Mouse (Mus musculus) kidney, embryonic 15.5 days (tissue): Measurements from ENCODE around the gene Nipsnap3a. TPM values are rescaled to one million over a fixed set of nuclear protein-coding genes. Genes with fewer than 3 reads are reported as not detected.

Experiments used
- ATAC-seq: fragments of 200-750 bp; cut with Nextera tagmentation; replicated peaks from 2 replicates; pipeline ENCODE4 v1.8.0; 2017; ENCODE audit warnings: moderate TSS enrichment; ENCODE audit not compliant: low FRiP score
- H3K27ac ChIP-seq: fragments of 300-500 bp; sonication (generic); 2 replicates; pipeline ENCODE4 v1.5.1; 2015; ENCODE audit warnings: mild to moderate bottlenecking, inconsistent platforms
- H3K27me3 ChIP-seq: fragments of 300-500 bp; sonication (generic); 2 replicates; pipeline ENCODE4 v1.6.1; 2015; ENCODE audit warnings: inconsistent platforms
- H3K36me3 ChIP-seq: fragments of 300-500 bp; sonication (generic); 2 replicates; pipeline ENCODE4 v1.6.1; 2015; ENCODE audit warnings: inconsistent platforms
- H3K4me1 ChIP-seq: fragments of 300-500 bp; sonication (generic); 2 replicates; pipeline ENCODE4 v1.6.1; 2015; ENCODE audit warnings: inconsistent platforms
- H3K4me2 ChIP-seq: fragments of 300-500 bp; sonication (generic); 2 replicates; pipeline ENCODE4 v1.6.1; 2015; ENCODE audit warnings: moderate library complexity, mild to moderate bottlenecking, inconsistent platforms
- H3K4me3 ChIP-seq: fragments of 300-500 bp; sonication (generic); replicated peaks from 2 replicates; pipeline ENCODE4 v1.5.1; 2015; ENCODE audit warnings: mild to moderate bottlenecking, inconsistent platforms
- H3K9ac ChIP-seq: fragments of 300-500 bp; sonication (generic); 2 replicates; pipeline ENCODE4 v1.6.1; 2015; ENCODE audit warnings: mild to moderate bottlenecking, inconsistent platforms
- H3K9me3 ChIP-seq: fragments of 300-500 bp; sonication (generic); replicated peaks from 2 replicates; pipeline ENCODE4 v1.6.1; 2016; ENCODE audit warnings: inconsistent platforms
- WGBS: fragments of 180-500 bp; shearing (Covaris S2); methylation state at CpG from one replicate; pipeline ENCODE4 v1.1.7; 2015; ENCODE audit warnings: mixed read lengths; 5-methylcytosine and 5-hydroxymethylcytosine counted together
- polyA plus RNA-seq: library from polyadenylated mRNA; unstranded; fragments of >200 nt; fragmentation: Nextera tagmentation; extraction: Ambion mirVana; gene quantifications from 2 replicates; pipeline ENCODE4 v1.2.1, GENCODE M21; 2015

The Nipsnap3a gene
- polyA plus RNA-seq, 1 experiment from 2014 or later: not detected

DNA sequence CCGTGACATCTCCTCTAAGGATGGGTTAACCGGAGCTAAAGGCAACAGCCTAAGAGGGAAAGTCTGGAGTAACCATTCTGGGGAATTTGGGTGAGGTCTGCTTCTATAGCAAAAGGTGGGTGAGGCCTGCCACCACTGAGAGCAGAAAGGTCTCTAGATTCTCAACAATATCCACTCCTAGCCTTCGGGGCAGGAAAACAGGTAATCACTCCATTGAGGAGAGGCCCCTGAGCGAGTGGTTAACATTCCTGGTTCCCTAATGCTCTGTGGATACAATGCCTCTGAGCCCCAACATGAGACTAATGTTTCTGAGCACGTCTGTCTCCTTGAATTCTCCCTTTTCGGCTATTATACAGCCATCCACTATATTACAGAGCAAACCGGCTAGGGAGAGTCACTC, 25.3 kb downstream of the Nipsnap3a start:
- 87% methylated on average over 7 of the region's 7 CpGs for WGBS
- Histone ChIP-seq H3K9ac (no peak overlapping the region), H3K9me3 (peaks cover 5% of the 10 kb centered on the region; the same call in 1 of the 2 replicates), H3K27ac (no peak overlapping the region), H3K4me3 (no peak overlapping the region), H3K4me2 (no peak overlapping the region), H3K36me3 (peaks cover 40% of the 10 kb centered on the region), H3K4me1 (peaks cover 7% of the 10 kb centered on the region; the same call in 1 of the 2 replicates), H3K27me3 (no peaks in the 10 kb centered on the region)
- ATAC-seq: no peak

DNA sequence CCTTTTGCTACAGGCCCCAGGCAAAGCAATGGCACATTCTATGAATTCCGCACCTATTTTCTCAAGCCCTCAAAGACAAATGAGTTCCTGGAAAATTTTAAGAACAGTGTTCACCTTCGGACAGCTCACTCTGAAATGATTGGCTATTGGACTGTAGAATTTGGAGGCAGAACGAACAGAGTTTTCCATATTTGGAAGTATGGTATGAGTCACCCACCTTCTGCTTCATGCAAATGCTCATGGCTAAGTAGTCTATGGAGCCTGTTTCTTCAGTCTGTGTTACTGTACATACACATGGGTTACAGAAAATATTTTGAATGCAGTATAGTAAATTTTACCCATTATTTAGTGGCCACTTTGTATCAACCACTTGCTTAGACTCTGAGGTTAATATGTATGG, 26.0 kb downstream of the Nipsnap3a start:
- 92% methylated on average over 3 of the region's 3 CpGs for WGBS
- H3K27ac ChIP-seq: no peak overlapping the region
- peaks cover 7% of the 10 kb centered on the region; the same call in 1 of the 2 replicates for H3K4me1 ChIP-seq
- H3K4me3 ChIP-seq: no peak overlapping the region
- H3K36me3 ChIP-seq: peaks cover 46% of the 10 kb centered on the region
- no peak for ATAC-seq
- H3K4me2 ChIP-seq: no peak overlapping the region
- peaks cover 5% of the 10 kb centered on the region; the same call in 1 of the 2 replicates for H3K9me3 ChIP-seq
- no peak overlapping the region for H3K9ac ChIP-seq
- H3K27me3 ChIP-seq: no peaks in the 10 kb centered on the region

DNA sequence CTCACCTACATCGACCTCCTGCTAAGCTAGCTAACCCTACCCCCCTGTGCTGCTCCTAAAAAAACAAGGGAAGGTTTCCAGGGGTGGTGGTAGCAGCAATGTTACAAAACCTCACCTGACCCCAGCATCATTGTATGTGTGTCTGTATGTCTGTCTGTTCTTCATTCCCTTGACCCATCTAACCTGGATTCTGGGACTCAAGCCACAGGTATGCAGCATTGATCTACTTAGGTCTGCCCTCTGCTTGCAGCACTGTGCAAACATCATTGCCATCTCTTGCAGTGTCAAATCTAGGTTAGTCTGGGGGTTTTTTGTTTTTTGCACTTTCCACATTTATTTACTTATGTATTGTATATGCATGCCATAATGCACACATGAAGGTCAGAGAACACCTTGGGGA, 29.3 kb downstream of the Nipsnap3a start:
- Histone ChIP-seq H3K36me3 (peaks cover 68% of the 10 kb centered on the region), H3K9me3 (peaks cover 5% of the 10 kb centered on the region; the same call in 1 of the 2 replicates), H3K4me2 (no peak overlapping the region), H3K27me3 (no peaks in the 10 kb centered on the region), H3K4me1 (no peaks in the 10 kb centered on the region), H3K9ac (no peak overlapping the region), H3K27ac (no peak overlapping the region), H3K4me3 (no peak overlapping the region)
- no peak for ATAC-seq
- 84% methylated on average over 1 of the region's 1 CpGs for WGBS

DNA sequence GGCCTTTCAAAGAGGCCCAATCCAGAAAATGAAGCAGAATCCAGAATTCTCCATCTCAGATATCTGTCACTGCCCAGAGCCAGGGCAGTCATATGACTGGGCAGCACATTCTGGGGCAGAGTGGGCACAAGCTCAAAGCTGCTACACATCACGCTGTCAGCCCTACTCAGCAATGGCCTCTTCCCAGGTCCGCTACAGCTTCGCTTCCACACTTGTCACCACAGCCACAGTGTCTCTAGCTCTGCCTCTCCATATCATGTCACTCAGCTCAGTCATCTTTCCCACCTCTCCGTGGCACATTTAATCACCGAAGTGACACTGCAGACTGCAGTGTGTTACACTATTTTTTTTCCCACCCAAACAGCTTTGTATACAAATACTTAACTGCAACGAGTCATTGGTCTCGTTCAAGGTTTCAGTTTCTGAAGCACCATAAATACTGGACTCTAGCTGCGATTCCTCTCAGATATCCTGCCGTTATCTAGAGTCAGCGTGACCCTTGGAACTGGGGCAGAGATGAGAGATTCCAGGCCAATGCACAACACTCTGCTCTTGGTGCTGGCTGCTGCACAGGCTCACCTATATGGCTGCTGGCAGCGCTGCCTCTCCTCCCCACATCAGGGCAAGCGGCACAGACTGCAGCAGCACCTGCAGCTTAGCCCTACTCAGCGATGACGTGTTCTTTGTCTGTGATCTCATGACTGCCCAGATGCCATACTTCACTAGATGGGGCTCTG, 34.3 kb downstream of the Nipsnap3a start:
- Histone ChIP-seq H3K27me3 (no peaks in the 10 kb centered on the region), H3K9ac (no peak overlapping the region), H3K4me3 (no peak overlapping the region), H3K36me3 (peaks cover 42% of the 10 kb centered on the region), H3K4me1 (no peaks in the 10 kb centered on the region), H3K9me3 (no peaks in the 10 kb centered on the region), H3K4me2 (no peak overlapping the region), H3K27ac (no peak overlapping the region)
- WGBS: 89% methylated on average over 14 of the region's 14 CpGs
- ATAC-seq: 0 out of 2 replicates have a peak, but pooled peaks have one; percentile 49

DNA sequence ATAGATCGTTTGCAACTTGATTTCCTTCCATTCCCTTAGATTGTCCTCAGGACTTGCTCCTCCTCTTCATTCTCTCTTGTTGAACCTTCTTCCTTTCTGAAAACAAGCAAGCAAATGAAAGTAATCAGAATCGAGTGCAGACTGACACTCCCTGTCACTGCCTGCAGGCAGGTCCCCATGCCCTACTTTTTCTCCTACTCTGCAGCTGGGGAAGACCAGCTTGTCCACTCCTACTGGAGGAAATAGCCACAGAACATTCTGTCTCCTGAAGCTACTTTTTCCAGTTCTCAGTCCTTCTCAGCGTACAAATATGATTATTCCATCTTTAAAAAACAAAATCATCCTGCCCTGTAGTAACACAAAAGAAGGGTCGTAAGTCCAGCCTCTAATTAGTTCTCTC, 35.3 kb downstream of the Nipsnap3a start:
- Histone ChIP-seq H3K36me3 (peaks cover 34% of the 10 kb centered on the region), H3K4me3 (no peak overlapping the region), H3K27ac (no peak overlapping the region), H3K4me2 (no peak overlapping the region), H3K9me3 (no peaks in the 10 kb centered on the region), H3K9ac (no peak overlapping the region), H3K27me3 (no peaks in the 10 kb centered on the region), H3K4me1 (no peaks in the 10 kb centered on the region)
- ATAC-seq: no peak
- WGBS: 87% methylated on average over 4 of the region's 4 CpGs

DNA sequence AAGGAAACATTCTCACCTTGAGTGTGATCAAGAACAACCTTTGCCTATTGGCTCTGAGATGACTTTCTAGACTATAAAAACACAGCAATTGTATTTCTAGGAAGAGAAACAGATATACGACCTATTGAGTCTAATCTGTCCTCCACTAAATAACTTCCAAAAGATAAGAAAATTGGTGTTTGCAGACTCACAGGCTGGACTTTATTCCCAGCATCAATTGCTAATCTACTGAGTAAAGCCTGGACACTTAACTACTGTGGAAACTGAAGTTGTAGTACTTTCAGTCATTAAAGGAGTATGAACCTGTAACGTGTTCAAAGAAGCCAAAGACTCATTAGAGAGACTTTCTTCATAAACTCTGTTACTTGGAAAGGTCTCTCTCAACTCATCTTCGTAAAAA, 38.7 kb downstream of the Nipsnap3a start:
- WGBS: 80% methylated on average over 3 of the region's 3 CpGs
- Histone ChIP-seq H3K4me1 (no peaks in the 10 kb centered on the region), H3K27ac (no peak overlapping the region), H3K36me3 (peaks cover 11% of the 10 kb centered on the region), H3K27me3 (no peaks in the 10 kb centered on the region), H3K9me3 (no peaks in the 10 kb centered on the region), H3K4me2 (no peak overlapping the region), H3K4me3 (no peak overlapping the region), H3K9ac (no peak overlapping the region)
- ATAC-seq: no peak

DNA sequence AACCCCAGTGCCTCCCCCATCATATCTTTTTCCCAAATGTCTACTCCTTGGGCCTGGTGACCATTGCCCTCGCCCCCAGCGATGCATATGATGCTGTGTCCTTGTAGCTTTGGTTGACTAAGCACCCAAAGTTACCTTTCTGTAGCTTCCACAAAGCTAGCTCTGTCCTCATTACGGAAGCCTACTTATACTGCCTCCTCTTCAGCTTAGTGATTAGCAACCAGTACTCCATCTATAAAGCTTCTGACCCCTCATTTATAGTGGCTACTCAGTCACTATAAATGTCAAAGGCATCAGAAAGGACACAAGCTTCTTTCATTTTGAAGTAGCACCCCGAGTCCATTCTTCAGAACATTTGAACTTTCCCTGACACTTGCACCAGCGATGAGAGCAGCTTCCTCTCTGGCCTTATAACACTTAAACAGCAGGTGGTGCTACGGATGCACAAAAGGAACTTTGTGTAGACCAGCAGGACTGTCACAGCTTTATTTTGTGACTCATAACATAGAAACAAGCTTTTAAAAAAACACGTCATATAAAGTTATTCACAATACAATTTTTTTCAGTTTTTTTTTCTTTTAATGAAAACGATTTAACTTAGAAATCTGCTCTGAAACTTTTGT, 41.4 kb downstream of the Nipsnap3a start:
- Histone ChIP-seq H3K4me1 (no peaks in the 10 kb centered on the region), H3K4me3 (no peak overlapping the region), H3K27ac (no peak overlapping the region), H3K9me3 (no peaks in the 10 kb centered on the region), H3K36me3 (peaks cover 5% of the 10 kb centered on the region; the same call in 1 of the 2 replicates), H3K9ac (no peak overlapping the region), H3K27me3 (no peaks in the 10 kb centered on the region), H3K4me2 (no peak overlapping the region)
- ATAC-seq: no peak
- 43% methylated on average over 8 of the region's 8 CpGs for WGBS

DNA sequence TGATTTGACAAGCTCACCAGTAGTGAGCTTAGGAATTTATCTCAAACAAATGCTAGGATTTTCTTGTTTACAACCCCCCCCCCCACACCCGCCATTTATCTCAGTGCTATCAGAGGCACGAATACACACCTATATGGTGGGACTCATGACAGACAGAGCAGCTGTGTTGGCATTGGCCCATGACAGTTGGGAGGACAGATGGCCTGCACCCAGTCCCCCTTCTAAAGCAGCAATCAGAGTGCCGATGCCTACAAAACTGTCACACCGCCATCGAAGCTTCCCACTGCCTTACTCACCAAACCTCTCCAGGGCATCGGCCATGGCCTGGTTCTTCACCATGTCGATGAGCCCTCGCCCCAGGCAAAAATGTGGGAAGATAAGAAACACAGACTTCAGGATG, 54.7 kb downstream of the Nipsnap3a start:
- 91% methylated on average over 8 of the region's 8 CpGs for WGBS
- no peaks in the 10 kb centered on the region for H3K9me3 ChIP-seq
- no peak overlapping the region for H3K4me3 ChIP-seq
- H3K9ac ChIP-seq: no peak overlapping the region
- no peak for ATAC-seq
- no peaks in the 10 kb centered on the region for H3K27me3 ChIP-seq
- H3K36me3 ChIP-seq: peaks cover 22% of the 10 kb centered on the region
- peaks cover 4% of the 10 kb centered on the region; the same call in 1 of the 2 replicates for H3K4me1 ChIP-seq
- no peak overlapping the region for H3K27ac ChIP-seq
- no peak overlapping the region for H3K4me2 ChIP-seq

DNA sequence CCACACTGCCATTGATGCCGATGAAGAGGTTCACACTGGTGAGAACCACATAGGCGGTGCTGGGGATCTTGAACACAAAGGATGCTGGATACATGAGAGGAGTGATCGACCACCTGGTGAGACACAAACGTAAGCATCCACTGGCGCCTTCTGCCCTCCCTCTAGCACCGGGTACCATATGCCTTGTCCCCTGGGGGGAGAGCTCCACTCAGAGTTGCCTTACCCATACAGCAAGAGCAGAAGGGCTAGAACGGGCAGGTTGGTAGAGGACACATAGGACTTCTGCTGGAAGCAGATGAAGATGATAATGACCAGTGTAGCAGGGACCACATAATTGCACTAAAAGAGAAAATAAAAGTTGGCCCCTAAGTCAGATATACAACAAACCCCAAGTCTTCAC, 56.7 kb downstream of the Nipsnap3a start:
- no peaks in the 10 kb centered on the region for H3K9me3 ChIP-seq
- H3K9ac ChIP-seq: no peak overlapping the region
- H3K27me3 ChIP-seq: no peaks in the 10 kb centered on the region
- ATAC-seq: 0 out of 2 replicates have a peak, but pooled peaks have one; percentile 29
- H3K4me2 ChIP-seq: no peak overlapping the region
- H3K27ac ChIP-seq: no peak overlapping the region
- H3K4me3 ChIP-seq: no peak overlapping the region
- 76% methylated on average over 7 of the region's 7 CpGs for WGBS
- peaks cover 22% of the 10 kb centered on the region for H3K36me3 ChIP-seq
- peaks cover 4% of the 10 kb centered on the region; the same call in 1 of the 2 replicates for H3K4me1 ChIP-seq

DNA sequence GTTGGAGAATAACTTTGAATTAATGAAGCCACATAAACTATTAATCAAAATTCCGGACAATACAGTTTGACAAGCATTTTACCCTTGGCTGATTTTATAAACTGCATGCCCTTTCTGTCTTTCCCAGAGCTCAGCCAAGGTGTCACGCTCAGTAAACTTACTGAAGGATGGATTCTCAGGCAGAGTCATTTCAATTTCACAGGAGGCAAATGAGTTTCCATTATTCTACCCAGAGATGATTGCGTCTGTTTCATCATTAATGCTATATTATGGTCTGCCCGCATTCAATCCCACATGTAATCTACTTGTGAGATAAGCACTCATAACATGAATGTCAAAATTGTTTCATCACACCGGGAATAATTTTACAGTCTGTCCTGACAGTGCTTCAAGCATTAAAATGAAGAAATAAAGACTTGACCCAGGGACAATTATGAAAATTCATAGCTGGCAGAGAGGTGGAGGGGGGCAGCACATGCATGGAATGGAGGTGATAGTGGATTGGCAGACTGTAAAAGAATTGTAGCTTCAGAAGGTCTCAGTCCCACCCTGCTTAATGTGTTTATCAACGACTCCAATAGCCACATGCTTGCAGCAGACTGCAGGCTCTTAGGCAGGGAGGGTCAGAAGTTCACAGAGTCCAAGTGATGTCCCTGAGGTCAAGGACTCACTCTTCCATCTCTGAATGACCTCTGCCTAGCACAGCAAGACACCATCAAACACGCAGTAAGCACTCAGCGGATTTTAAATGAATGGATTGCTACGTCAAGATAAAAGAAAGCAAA, 57.4 kb downstream of the Nipsnap3a start:
- Histone ChIP-seq H3K4me2 (no peak overlapping the region), H3K27ac (no peak overlapping the region), H3K27me3 (no peaks in the 10 kb centered on the region), H3K4me3 (no peak overlapping the region), H3K36me3 (peaks cover 26% of the 10 kb centered on the region), H3K4me1 (peaks cover 4% of the 10 kb centered on the region; the same call in 1 of the 2 replicates), H3K9ac (no peak overlapping the region), H3K9me3 (no peaks in the 10 kb centered on the region)
- WGBS: 55% methylated on average over 9 of the region's 9 CpGs
- no peak for ATAC-seq
